Mouse (Mus musculus): ENCODE data around the gene Olfr412.

Gene Olfr412

DNA sequence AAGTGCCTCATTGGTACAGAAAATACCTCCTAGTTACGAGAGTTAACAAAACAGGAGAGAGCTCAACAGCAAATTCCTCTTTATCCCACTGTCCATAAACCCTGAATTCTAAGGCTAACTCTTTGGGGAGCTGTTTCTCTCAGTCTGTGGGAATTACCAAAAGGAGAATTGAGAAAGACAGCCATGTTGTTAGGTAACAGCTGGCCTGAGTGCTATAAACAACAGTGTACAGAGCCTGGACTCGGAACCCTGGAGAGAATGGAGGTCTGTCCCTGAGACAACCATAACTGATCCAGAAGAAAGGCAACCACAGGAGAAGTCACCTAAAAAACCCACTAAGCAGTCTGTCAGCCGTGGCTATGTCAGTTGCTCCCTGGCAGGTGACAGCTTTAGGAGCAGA, 50.6 kb downstream of the Olfr412 start:
- DNase-seq (ENCODE audit: extremely low read depth, insufficient read length, low spot score) = no peak

DNA sequence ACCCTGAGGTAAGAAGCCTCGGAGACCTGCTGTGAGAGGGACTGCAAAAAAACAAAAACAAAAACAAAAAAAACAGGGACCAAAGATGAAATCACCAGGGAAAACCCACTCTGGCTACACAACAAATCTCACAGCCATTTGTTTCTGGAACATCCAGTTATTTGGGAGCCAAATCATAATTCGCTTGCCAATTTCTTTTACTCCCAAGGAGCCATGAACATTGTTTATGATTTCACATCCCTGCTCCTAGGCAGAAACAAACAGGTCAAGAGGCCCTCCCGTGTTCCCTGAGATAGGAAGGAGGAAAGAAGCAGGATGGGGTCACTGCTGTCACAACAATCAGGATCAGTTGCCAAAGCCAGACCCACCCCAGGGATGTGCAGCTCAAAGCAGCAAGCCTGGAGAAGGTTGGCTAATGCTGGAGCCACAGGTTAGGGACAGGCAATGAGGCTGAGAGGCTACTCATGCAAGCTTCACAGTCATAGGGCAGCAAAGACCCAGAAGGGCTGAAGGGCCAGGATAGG, 51.6 kb downstream of the Olfr412 start:
- DNase-seq (ENCODE audit: extremely low read depth, insufficient read length, low spot score) = no peak

DNA sequence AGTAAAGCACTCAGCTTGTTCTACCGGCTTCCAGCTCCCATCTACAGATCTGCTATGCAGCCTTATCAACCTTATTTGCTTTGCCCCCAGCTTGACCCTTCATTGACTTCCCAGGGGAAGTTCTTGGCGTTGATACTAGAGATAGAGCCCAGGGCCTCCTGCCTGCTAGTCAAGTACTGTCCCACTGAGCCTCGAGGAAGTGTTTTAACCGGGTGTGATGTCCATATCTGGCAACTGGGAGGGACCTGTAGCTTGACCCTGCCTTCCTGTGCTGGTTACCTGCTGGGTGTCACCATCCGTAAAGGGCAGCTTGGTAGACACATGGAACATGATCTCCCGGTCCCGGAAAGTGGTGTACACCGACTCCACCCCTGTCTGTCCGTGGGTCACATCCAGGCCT, 52.2 kb downstream of the Olfr412 start:
- no peak for DNase-seq (ENCODE audit: extremely low read depth, insufficient read length, low spot score)

DNA sequence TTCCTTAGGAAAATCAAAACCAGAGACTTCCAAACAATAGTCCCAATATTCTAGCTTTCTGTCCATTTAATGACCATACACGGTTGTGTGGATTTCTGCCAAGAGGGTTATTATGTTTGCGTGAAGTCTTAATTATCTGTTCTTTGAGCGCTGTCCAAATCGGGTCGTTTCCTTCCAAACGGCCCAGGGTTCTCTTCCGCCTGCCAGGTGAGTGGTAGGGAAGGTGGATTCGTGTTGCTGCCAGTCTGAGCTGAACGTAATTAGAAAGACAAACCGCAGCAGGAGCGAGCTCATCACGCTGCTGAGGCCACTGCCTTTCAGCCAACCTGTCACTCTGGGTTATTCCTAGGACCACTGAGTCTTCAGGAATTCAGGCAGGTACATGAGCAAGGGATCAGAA, 53.9 kb downstream of the Olfr412 start:
- no peak for DNase-seq (ENCODE audit: extremely low read depth, insufficient read length, low spot score)

All from 3134 (cell line).